Mouse (Mus musculus): ENCODE data around the gene Ap1s3.

DNA sequence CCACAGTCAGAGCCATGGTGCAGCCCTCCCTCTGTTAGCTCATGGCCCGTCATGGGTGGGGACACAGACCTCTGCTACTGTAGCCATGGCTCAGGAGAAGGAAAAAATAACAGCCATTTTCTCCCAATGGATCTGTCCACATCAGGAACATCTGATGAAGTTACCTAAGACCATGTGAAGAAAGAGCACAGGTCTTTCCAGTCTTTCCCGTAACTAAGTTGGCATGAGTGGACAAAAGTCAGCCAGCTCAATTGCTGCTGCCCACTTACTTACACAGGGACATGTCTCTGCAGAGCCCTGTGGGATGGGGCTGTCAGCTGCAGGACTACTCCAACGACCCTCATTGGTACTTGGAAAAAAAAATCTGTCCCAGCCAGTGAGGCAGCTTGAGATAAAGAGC lies 34.9 kb upstream of the Ap1s3 start:
- no peak for TF ChIP-seq CTCF (IDR thresholded peaks at IDR 0.05; ENCODE audit: extremely low read depth, insufficient read depth, insufficient read length, insufficient replicate concordance)
- TF ChIP-seq POLR2A (IDR thresholded peaks at IDR 0.05; ENCODE audit: low read depth, low read length), result no peak

Measured in spleen, adult 2 months (tissue).